Mouse (Mus musculus): Measurements from ENCODE around the gene Ccdc32.

Ccdc32 gene

GRCm38 (mm10) chr2:119015604-119016180 lies 13.5 kb downstream of the Ccdc32 start:
- no peak for DNase-seq (ENCODE audit: extremely low read depth, low read depth, low spot score)

GRCm38 (mm10) chr2:119014989-119015388 lies 14.2 kb downstream of the Ccdc32 start:
- DNase-seq (ENCODE audit: extremely low read depth, low read depth, low spot score), result no peak

DNA sequence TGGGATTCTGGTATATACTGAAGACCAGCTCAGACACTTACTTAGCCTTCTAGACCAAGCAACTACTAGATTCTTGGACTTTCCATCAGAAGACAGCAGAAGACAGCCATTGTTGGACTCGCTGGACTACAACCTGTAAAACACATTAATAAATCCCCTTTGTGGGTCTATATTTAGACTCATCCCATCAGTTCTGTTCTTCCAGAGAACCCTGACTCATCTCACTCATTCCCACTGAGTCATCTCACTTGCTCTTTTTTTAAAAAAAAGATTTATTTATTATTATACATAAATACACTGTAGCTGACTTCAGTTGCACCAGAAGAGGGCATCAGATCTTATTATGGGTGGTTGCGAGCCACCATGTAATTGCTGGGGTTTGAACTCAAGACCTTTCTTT lies 19.8 kb downstream of the Ccdc32 start:
- no peak for DNase-seq (ENCODE audit: extremely low read depth, low read depth, low spot score)

DNA sequence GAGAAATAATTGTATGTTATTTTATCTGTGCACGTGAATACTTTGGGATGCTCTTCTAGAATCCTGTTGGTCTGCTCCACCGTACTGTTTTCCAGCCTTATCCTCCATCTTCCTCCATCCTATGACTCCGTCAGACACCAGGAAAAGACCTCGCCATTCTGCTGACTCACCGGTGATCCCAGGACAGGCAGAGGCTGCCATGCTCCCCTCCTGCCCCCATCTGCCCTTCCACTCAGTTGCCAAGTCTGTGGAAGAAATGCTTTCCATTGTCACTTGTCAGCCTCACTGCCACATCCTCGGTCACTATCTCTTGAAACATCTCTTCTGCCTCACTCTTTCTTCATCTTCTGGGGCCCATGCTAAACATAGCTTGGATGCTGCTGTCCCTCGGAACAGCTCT lies 22.3 kb downstream of the Ccdc32 start:
- DNase-seq (ENCODE audit: extremely low read depth, low read depth, low spot score), result no peak

- DNase-seq (ENCODE audit: extremely low read depth, low read depth, low spot score), result no peak
Observed at GRCm38 (mm10) chr2:118999025-118999639, 30.1 kb downstream of the Ccdc32 start.

DNA sequence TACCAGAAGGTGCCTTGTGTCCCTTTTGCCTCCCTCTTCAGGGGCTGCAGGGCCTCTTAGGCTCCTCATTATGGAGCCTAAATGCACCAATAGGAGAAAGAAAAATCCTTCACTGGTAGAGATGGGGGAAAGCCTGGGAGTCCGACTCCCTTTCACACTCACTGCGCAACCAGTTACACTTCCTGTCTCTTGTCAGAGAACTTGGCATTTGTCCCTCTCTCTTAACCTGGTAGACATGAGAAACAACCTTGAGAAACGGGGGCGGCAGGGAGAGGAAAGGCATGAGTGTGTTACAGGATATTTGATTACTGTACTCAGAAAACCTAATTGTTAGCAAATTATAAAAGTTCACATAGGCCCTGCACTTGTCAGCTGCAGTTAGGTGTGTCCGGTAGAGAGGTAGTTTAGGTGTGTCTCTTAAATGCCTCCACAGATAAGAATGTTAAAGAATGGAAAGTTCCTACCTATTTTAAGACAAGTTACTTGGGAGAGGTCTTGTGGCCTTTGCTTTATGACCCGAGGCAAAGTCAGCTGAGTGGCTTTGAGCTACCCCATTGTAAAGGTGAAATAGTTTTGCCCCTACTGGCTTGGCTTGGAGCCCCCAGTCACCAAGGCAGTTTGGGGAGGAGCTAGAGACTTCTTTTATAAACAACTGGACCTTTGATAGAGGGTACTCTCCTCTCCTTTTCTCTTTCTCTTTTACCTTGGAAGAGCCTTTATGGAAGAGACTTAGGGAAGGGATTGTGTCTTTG lies 30.9 kb downstream of the Ccdc32 start:
- DNase-seq (ENCODE audit: extremely low read depth, low read depth, low spot score), result no peak

GRCm38 (mm10) chr2:118996798-118997105 lies 32.4 kb downstream of the Ccdc32 start:
- no peak for DNase-seq (ENCODE audit: extremely low read depth, low read depth, low spot score)

GRCm38 (mm10) chr2:118995919-118996797 lies 33.0 kb downstream of the Ccdc32 start:
- no peak for DNase-seq (ENCODE audit: extremely low read depth, low read depth, low spot score)

DNA sequence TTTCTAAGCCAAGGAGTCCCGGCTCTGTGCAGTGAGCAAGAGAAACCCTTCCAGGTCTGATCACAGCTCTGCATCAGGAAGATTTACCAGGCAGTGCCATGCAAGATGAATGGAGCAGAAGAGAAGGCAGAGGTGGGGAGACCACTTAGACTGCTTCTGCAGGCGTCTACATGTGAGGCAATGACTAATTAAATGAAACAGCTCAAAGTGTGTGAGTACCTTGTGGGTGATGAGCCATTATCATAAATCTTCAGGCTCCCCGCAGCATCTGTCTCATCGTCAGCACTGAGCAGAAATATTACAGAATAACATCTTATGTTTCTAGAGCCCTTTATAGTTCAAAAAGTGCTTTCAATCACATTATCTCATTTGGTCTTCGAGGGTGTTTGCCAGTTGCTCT lies 33.7 kb downstream of the Ccdc32 start:
- no peak for DNase-seq (ENCODE audit: extremely low read depth, low read depth, low spot score)

DNA sequence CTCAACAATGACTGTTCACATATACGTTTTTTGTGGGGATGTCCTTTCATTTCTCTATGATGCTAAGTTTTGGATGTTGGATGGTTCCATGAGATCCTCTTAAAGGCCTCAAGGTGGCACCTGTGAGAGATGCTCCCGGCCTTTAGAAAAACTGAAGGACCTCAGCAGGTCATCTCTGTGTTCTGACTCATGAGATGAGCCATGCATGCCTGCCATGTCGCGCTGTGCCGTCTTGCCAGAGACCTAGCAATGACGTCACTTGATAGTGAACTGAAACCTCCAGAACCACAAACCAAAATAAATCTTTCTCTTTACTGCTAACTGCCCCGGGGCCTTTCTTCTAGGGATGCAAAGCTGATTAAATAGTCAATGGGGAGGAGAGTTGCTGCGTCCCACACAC lies 45.4 kb downstream of the Ccdc32 start:
- no peak for DNase-seq (ENCODE audit: extremely low read depth, low read depth, low spot score)

DNA sequence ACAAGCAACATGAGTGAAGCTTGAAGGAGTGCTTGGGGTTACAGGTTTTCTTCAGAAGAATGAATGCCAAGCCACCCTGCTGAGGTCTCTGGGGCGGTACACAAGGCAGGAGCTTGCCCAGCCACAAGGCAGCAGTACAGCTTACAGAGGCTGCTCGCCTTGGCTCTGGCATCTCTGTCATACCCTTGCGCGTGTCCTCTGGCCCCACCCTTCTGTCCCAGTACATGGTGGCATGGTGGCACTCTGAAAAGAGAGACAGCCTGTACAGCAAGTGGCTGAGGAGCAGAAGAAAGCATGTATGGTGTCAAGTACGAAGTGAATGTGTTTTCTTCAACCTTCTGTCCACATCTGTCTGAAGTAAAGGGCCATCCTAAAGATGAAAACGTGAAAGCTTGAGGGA lies 48.4 kb downstream of the Ccdc32 start:
- no peak for DNase-seq (ENCODE audit: extremely low read depth, low read depth, low spot score)

- no peak for DNase-seq (ENCODE audit: extremely low read depth, low read depth, low spot score)
Observed at GRCm38 (mm10) chr2:118978064-118978463, 51.1 kb downstream of the Ccdc32 start.

GRCm38 (mm10) chr2:118976941-118977340 lies 52.3 kb downstream of the Ccdc32 start:
- DNase-seq (ENCODE audit: extremely low read depth, low read depth, low spot score), result no peak

DNA sequence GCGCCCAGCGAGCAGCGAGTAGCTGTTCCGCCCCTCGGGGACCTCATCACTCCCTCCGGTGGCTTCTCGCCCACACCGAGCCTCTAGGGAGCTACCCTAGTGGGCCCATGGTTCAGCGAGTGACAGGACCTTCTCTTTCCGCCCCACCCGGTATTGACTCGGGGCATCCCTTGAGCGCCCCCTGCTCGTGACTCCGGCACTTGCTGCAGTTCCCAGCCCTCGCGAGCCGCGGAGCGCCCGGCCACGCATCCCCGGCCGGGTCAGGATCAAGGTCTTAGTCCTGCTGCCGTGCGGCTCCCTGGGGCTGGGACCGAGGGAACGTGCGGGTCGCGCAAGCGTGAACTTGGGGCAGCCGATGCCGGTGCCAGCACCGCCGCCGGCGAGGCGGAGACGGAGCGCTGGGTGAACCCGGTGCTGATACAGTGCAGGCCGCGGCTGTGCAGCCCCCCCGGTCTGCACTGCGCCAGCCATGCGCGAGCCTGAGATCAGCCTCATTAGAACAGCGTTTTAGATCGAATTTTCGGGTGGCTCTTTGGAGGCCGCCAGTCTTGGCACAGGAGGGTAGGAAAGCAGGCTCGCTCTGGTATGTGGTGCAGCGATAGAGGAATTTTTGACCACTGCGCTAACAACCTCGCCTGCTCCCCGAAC lies 52.8 kb downstream of the Ccdc32 start:
- no peak for DNase-seq (ENCODE audit: extremely low read depth, low read depth, low spot score)

- no peak for DNase-seq (ENCODE audit: extremely low read depth, low read depth, low spot score)
Observed at GRCm38 (mm10) chr2:118975855-118976254, 53.3 kb downstream of the Ccdc32 start.

DNA sequence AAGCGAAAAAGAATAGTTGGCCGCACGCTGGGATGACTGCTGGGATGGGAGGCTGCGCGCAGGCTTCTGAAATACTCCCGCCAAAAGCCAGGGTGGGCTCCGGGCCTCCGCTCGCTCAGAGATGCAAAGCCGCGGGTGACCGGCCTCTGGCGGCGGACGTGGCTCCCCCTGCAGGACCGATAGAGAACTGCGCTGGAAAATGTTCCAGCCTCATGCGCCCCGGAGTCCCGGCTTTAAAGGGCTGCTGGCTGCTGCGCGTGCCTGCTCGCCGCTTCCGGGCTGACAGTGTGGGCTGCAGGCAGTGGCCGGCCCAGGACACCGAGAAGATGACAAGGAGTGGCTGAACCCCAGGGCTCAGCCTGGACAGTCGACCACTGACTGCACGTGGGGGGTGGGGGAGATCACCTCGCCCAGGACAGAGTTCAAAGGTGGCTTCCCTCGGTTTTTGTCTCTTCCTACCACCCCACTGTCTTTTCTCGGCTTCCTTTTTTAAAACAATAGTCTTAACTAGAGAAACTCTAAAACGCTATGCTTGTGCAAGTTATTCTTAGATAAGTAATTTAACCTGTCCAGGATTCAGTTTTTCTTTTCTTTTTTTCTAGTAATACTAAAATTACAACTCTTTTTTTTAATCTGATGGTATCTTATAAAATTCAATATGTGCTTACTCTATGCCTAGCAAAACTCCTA lies 56.4 kb downstream of the Ccdc32 start:
- no peak for DNase-seq (ENCODE audit: extremely low read depth, low read depth, low spot score)

GRCm38 (mm10) chr2:118972048-118972447 lies 57.1 kb downstream of the Ccdc32 start:
- no peak for DNase-seq (ENCODE audit: extremely low read depth, low read depth, low spot score)

- DNase-seq (ENCODE audit: extremely low read depth, low read depth, low spot score), result no peak
Observed at GRCm38 (mm10) chr2:118969585-118970147, 59.5 kb downstream of the Ccdc32 start.

Data from fat pad, adult 2 months (tissue).